Mouse (Mus musculus) cortical plate, adult 2 months (tissue): ENCODE measurements around the gene Sema6d. TPM values are rescaled to one million over a fixed set of nuclear protein-coding genes. Genes with fewer than 3 reads are reported as not detected.

Experiments used
- H3K27ac ChIP-seq: fragments of 200-500 bp; 2 replicates; pipeline ENCODE4 v1.5.1; 2012; ENCODE audit warnings: low read length, control low read depth, inconsistent platforms; ENCODE audit not compliant: insufficient read depth
- H3K4me1 ChIP-seq: fragments of 200-500 bp; 2 replicates; pipeline ENCODE4 v1.6.1; 2011; ENCODE audit warnings: low read length; ENCODE audit not compliant: control insufficient read depth, insufficient read depth
- H3K4me3 ChIP-seq: fragments of 200-500 bp; 2 replicates; pipeline ENCODE4 v1.5.1; 2011; ENCODE audit warnings: mild to moderate bottlenecking, low read length, control low read depth; ENCODE audit not compliant: insufficient read depth
- CTCF ChIP-seq: fragments of 200-500 bp; IDR thresholded peaks from 2 replicates; pipeline ENCODE4 v1.5.1; 2011; ENCODE audit warnings: mild to moderate bottlenecking, control low read depth, low read length; ENCODE audit not compliant: insufficient read depth; ENCODE audit errors: extremely low read depth
- POLR2A ChIP-seq: fragments of 200-500 bp; IDR thresholded peaks from 2 replicates; pipeline ENCODE4 v1.6.1; 2011; ENCODE audit warnings: mild to moderate bottlenecking, low read length, control low read depth; ENCODE audit not compliant: insufficient read depth; ENCODE audit errors: extremely low read depth
- polyA plus RNA-seq: library from polyadenylated mRNA; depleted of rRNA; stranded (reverse); fragments of >200 nt; gene quantifications from 2 replicates; pipeline ENCODE4 v1.2.3, GENCODE M21; 2012

Sema6d gene
- polyA plus RNA-seq, 1 experiment, result 26.9 TPM

- no peak overlapping the region for H3K4me3 ChIP-seq
- TF ChIP-seq POLR2A (no peak), CTCF (no peak)
These were observed 174.5 kb downstream of the Sema6d start for GRCm38 (mm10) chr2:124264309-124264708.

GRCm38 (mm10) chr2:124271156-124271555 is 181.4 kb downstream of the Sema6d start:
- no peak for TF ChIP-seq POLR2A
- no peak for TF ChIP-seq CTCF
- Histone ChIP-seq H3K4me3 (no peak overlapping the region), H3K27ac (no peak overlapping the region), H3K4me1 (peaks cover 2% of the 10 kb centered on the region; the same call in 1 of the 2 replicates)

More at GRCm38 (mm10) chr2:124264309-124264708, 174.5 kb downstream of the Sema6d start:
- no peak overlapping the region for H3K27ac ChIP-seq
- H3K4me1 ChIP-seq, result no peaks in the 10 kb centered on the region

GRCm38 (mm10) chr2:124277492-124277891 is 187.7 kb downstream of the Sema6d start:
- Histone ChIP-seq H3K4me3 (no peak overlapping the region), H3K27ac (no peak overlapping the region), H3K4me1 (no peaks in the 10 kb centered on the region)
- TF ChIP-seq POLR2A, result no peak
- no peak for TF ChIP-seq CTCF

- H3K4me1 ChIP-seq, result no peaks in the 10 kb centered on the region
- TF ChIP-seq POLR2A, result no peak
- TF ChIP-seq CTCF, result no peak
- no peak overlapping the region for H3K4me3 ChIP-seq
- H3K27ac ChIP-seq, result no peak overlapping the region
These were observed 195.3 kb downstream of the Sema6d start for GRCm38 (mm10) chr2:124285109-124285508.

GRCm38 (mm10) chr2:124289356-124289755 is 199.6 kb downstream of the Sema6d start:
- no peak for TF ChIP-seq CTCF
- TF ChIP-seq POLR2A, result no peak
- Histone ChIP-seq H3K27ac (no peak overlapping the region), H3K4me1 (no peaks in the 10 kb centered on the region; the same call in 1 of the 2 replicates)

GRCm38 (mm10) chr2:124291145-124291544 is 201.4 kb downstream of the Sema6d start:
- no peak overlapping the region for H3K4me3 ChIP-seq
- no peak overlapping the region for H3K27ac ChIP-seq
- H3K4me1 ChIP-seq, result no peaks in the 10 kb centered on the region; the same call in 1 of the 2 replicates
- TF ChIP-seq CTCF, result no peak
- TF ChIP-seq POLR2A, result no peak

More at GRCm38 (mm10) chr2:124289356-124289755, 199.6 kb downstream of the Sema6d start:
- H3K4me3 ChIP-seq, result no peak overlapping the region

GRCm38 (mm10) chr2:124293601-124294000 is 203.8 kb downstream of the Sema6d start:
- no peak overlapping the region for H3K27ac ChIP-seq
- peaks cover 1% of the 10 kb centered on the region; the same call in 1 of the 2 replicates for H3K4me1 ChIP-seq
- H3K4me3 ChIP-seq, result no peak overlapping the region
- TF ChIP-seq POLR2A (no peak), CTCF (no peak)

GRCm38 (mm10) chr2:124298351-124298750 is 208.6 kb downstream of the Sema6d start:
- H3K4me3 ChIP-seq, result no peak overlapping the region
- no peak overlapping the region for H3K27ac ChIP-seq
- TF ChIP-seq CTCF (no peak), POLR2A (no peak)
- H3K4me1 ChIP-seq, result peaks cover 1% of the 10 kb centered on the region; the same call in 1 of the 2 replicates

GRCm38 (mm10) chr2:124298872-124299271 is 209.1 kb downstream of the Sema6d start:
- Histone ChIP-seq H3K4me1 (peaks cover 1% of the 10 kb centered on the region; the same call in 1 of the 2 replicates), H3K27ac (no peak overlapping the region), H3K4me3 (no peak overlapping the region)
- TF ChIP-seq POLR2A (no peak), CTCF (no peak)

- Histone ChIP-seq H3K27ac (no peak overlapping the region), H3K4me1 (no peaks in the 10 kb centered on the region), H3K4me3 (no peak overlapping the region)
- TF ChIP-seq POLR2A (no peak), CTCF (no peak)
These were observed 218.8 kb downstream of the Sema6d start for GRCm38 (mm10) chr2:124308605-124309004.
